In genomic region chr11:118201833-118202409, GRCm38 (mm10) we compare ENCODE assay signal across 8 mouse cellular contexts. TPM values are rescaled to one million over a fixed set of nuclear protein-coding genes. Genes with fewer than 3 reads are reported as not detected.
DNase-seq lines count a peak whose midpoint lies in the region; ATAC-seq and TF ChIP-seq lines count a peak whose summit lies in the region.

No protein-coding gene starts in this region.

- H3K4me2 ChIP-seq in forebrain, embryonic 11.5 days (ENCODE audit: low read depth, low read length, severe bottlenecking) = peak overlapping the region; percentile 71
- peak overlapping the region; percentile 72 for H3K4me2 ChIP-seq in kidney, embryonic 16.5 days (replicated peaks; ENCODE audit: low read depth, low read length)
- peak overlapping the region; percentile 68 for H3K4me2 ChIP-seq in neural tube, embryonic 12.5 days (replicated peaks)

- peaks cover 58% of the 10 kb centered on the region for H3K4me1 ChIP-seq in liver, adult 2 months (ENCODE audit: control insufficient read depth, insufficient read depth, low read length)
- peaks cover 41% of the 10 kb centered on the region for H3K4me1 ChIP-seq in forebrain, embryonic 11.5 days (replicated peaks; ENCODE audit: control insufficient read depth, insufficient read depth, low read length)
- peaks cover 74% of the 10 kb centered on the region for H3K4me1 ChIP-seq in kidney, embryonic 16.5 days (ENCODE audit: insufficient read depth, low read length)
- peaks cover 73% of the 10 kb centered on the region for H3K4me1 ChIP-seq in neural tube, embryonic 12.5 days

- H3K27ac ChIP-seq in liver, adult 2 months (replicated peaks; ENCODE audit: insufficient read depth, low read depth, low read length) = peak overlapping the region; percentile 42
- H3K27ac ChIP-seq in forebrain, embryonic 11.5 days (ENCODE audit: low read depth, low read length) = peak overlapping the region; percentile 80
- peak overlapping the region; percentile 86 for H3K27ac ChIP-seq in kidney, embryonic 16.5 days (ENCODE audit: low read length)
- peak overlapping the region; percentile 83 for H3K27ac ChIP-seq in neural tube, embryonic 12.5 days

- no peaks in the 10 kb centered on the region for H3K9me3 ChIP-seq in forebrain, embryonic 11.5 days (ENCODE audit: control insufficient read depth, low read length)
- no peaks in the 10 kb centered on the region for H3K9me3 ChIP-seq in kidney, embryonic 16.5 days (ENCODE audit: low read length)
- no peaks in the 10 kb centered on the region for H3K9me3 ChIP-seq in neural tube, embryonic 12.5 days

- H3K79me2 ChIP-seq in liver, adult 2 months (ENCODE audit: control insufficient read depth, insufficient read depth, low read length) = peaks cover 65% of the 10 kb centered on the region

- peaks cover 2% of the 10 kb centered on the region for H3K36me3 ChIP-seq in liver, adult 2 months (ENCODE audit: control insufficient read depth, insufficient read depth, low read length)
- no peaks in the 10 kb centered on the region for H3K36me3 ChIP-seq in forebrain, embryonic 11.5 days (ENCODE audit: control insufficient read depth, insufficient read depth, low read length)
- no peaks in the 10 kb centered on the region; the same call in 1 of the 2 replicates for H3K36me3 ChIP-seq in kidney, embryonic 16.5 days (ENCODE audit: insufficient read depth, low read length)
- H3K36me3 ChIP-seq in neural tube, embryonic 12.5 days = no peaks in the 10 kb centered on the region

- no peak for TF ChIP-seq CTCF in liver, adult 2 months (IDR thresholded peaks at IDR 0.05; ENCODE audit: low read depth, low read length)

- peak overlapping the region; percentile 19 for H3K9ac ChIP-seq in liver, adult 2 months (ENCODE audit: low read depth, low read length)
- H3K9ac ChIP-seq in forebrain, embryonic 11.5 days (ENCODE audit: low read length) = peak overlapping the region; percentile 80
- peak overlapping the region; percentile 69 for H3K9ac ChIP-seq in kidney, embryonic 16.5 days (replicated peaks; ENCODE audit: low read length)
- H3K9ac ChIP-seq in neural tube, embryonic 12.5 days = peak overlapping the region; percentile 86

- peak; percentile 60 for DNase-seq in liver, adult 2 months (ENCODE audit: extremely low read depth, low read depth, low spot score)
- DNase-seq in liver = no peak
- no peak for DNase-seq in forebrain, embryonic 11.5 days (ENCODE audit: low spot score)
- no peak for DNase-seq in left cerebral cortex, postnatal 10 days (ENCODE audit: extremely low spot score in 1 of 2, low spot score in 2 of 2)
- DNase-seq in lung, postnatal 25 days (ENCODE audit: low spot score) = no peak
- DNase-seq in adrenal gland, postnatal 25 days = no peak

- intact Hi-C loops in left cerebral cortex, postnatal 10 days (cut with DNase I) = no loop called here

- TF ChIP-seq POLR2A in liver, adult 2 months (IDR thresholded peaks at IDR 0.05; ENCODE audit: extremely low read depth, insufficient read depth, low read length) = no peak

- peak overlapping the region; percentile 8; the same call in 1 of the 2 replicates for H3K4me3 ChIP-seq in liver, adult 2 months (ENCODE audit: insufficient read depth, low read depth, low read length)
- peak overlapping the region; percentile 35 for H3K4me3 ChIP-seq in forebrain, embryonic 11.5 days (ENCODE audit: low read depth, low read length)
- peak overlapping the region; percentile 44 for H3K4me3 ChIP-seq in kidney, embryonic 16.5 days (ENCODE audit: low read length)
- peak overlapping the region; percentile 44 for H3K4me3 ChIP-seq in neural tube, embryonic 12.5 days

- no peaks in the 10 kb centered on the region for H3K27me3 ChIP-seq in liver, adult 2 months (ENCODE audit: control insufficient read depth, insufficient read depth, low read length)
- no peaks in the 10 kb centered on the region for H3K27me3 ChIP-seq in forebrain, embryonic 11.5 days (ENCODE audit: control insufficient read depth, insufficient read depth, low read length)
- no peaks in the 10 kb centered on the region for H3K27me3 ChIP-seq in kidney, embryonic 16.5 days (ENCODE audit: insufficient read depth, low read length)
- no peaks in the 10 kb centered on the region for H3K27me3 ChIP-seq in neural tube, embryonic 12.5 days (replicated peaks)

- 19% methylated on average over 9 of the region's 9 CpGs for WGBS in liver, adult 2 months
- WGBS in forebrain, embryonic 11.5 days = 20% methylated on average over 9 of the region's 9 CpGs
- 8% methylated on average over 9 of the region's 9 CpGs for WGBS in kidney, embryonic 16.5 days
- 14% methylated on average over 9 of the region's 9 CpGs for WGBS in neural tube, embryonic 12.5 days

- ATAC-seq in forebrain, embryonic 11.5 days (replicated peaks; ENCODE audit: low FRiP score) = no peak
- peak; percentile 16; the same call in 1 of the 2 replicates for ATAC-seq in kidney, embryonic 16.5 days (ENCODE audit: low FRiP score, low TSS enrichment)
- peak; percentile 67 for ATAC-seq in neural tube, embryonic 12.5 days (ENCODE audit: low FRiP score, low read depth)

RNA-seq across cellular contexts. Expression of gene Cyth1, which starts 46.5 kb away (rescaled TPM):
- total RNA-seq in liver, adult 2 months (2014; rRNA removed) = 26.8 and 32.4 TPM in 2 replicates
- polyA plus RNA-seq in liver, adult 2 months (2012; rRNA removed) = 13.9 and 14.7 TPM in 2 replicates
- polyA plus RNA-seq in forebrain, embryonic 11.5 days (2014; fragmentation: Nextera tagmentation; extraction: Ambion mirVana) = 11.5 and 12.1 TPM in 2 replicates
- polyA plus RNA-seq in kidney, embryonic 16.5 days (2015; fragmentation: Nextera tagmentation; extraction: Ambion mirVana) = 17.9 and 18.2 TPM in 2 replicates
- 30.0 and 30.8 TPM in 2 replicates for polyA plus RNA-seq in neural tube, embryonic 12.5 days (2016; fragmentation: Nextera tagmentation; extraction: Ambion mirVana)
- 10 to 100 TPM; 64.2 to 66.8 TPM for total RNA-seq in left cerebral cortex, postnatal 10 days (2021)
- 28.9 and 42.2 TPM in 2 replicates for total RNA-seq in adrenal gland, postnatal 25 days (2021)

Comparison
In these comparisons a context has a peak if more than half of its experiments do, and no peak if none do; other contexts are left out.
1. H3K9ac ChIP-seq: peak in every context shown above with its lines; median percentile 86 in neural tube, embryonic 12.5 days; 80 in forebrain, embryonic 11.5 days; 69 in kidney, embryonic 16.5 days; 19 in liver, adult 2 months.